Mouse (Mus musculus): ENCODE results near the gene 2610021A01Rik.
"Not testable (repeated sequence)": the region's sequence is repeated elsewhere in the genome, so short reads cannot be mapped to it uniquely, and the experiment has no call there.

Gene 2610021A01Rik

GRCm38 (mm10) chr7:41599034-41599813, at the start of gene 2610021A01Rik:
Gene 2610021A01Rik, plus strand, starts transcription at chr7:41599230.
- peak; percentile 60 for DNase-seq (ENCODE audit: low spot score)

DNA sequence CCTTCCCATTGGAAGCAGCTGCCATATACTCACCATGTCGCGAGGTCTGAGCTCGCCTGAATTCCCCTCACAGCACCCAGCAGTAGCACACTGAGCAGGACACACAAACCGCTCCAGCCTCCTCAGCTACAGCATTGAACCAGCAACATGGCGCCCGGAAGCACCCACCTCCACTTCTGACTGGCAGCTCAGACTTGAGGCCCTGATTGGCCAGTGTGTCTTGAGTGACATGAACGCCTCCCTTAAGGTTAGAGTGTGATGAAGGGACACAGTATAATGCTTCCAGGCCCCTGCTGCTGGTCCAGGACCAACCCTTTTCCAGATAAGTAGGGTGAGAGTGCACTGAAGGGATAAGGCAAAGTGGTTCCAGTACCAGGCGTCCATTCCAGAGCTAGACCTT, 38.3 kb upstream of the 2610021A01Rik start:
- DNase-seq (ENCODE audit: low spot score): no peak

- not testable (repeated sequence) for DNase-seq (ENCODE audit: low spot score)
Measured at GRCm38 (mm10) chr7:41573562-41573961, 25.5 kb upstream of the 2610021A01Rik start, which contains the start of gene Gm6871. Gene Gm6871, minus strand, starts transcription at chr7:41573662.

- no peak for DNase-seq (ENCODE audit: low spot score)
Measured at GRCm38 (mm10) chr7:41577956-41578355, 21.1 kb upstream of the 2610021A01Rik start.

- no peak for DNase-seq (ENCODE audit: low spot score)
Measured at GRCm38 (mm10) chr7:41582028-41582427, 17.0 kb upstream of the 2610021A01Rik start.

- not testable (repeated sequence) for DNase-seq (ENCODE audit: low spot score)
Measured at GRCm38 (mm10) chr7:41587831-41588230, 11.2 kb upstream of the 2610021A01Rik start.

- no peak for DNase-seq (ENCODE audit: low spot score)
Measured at GRCm38 (mm10) chr7:41598615-41599014, 415 bp upstream of the 2610021A01Rik start.

DNA sequence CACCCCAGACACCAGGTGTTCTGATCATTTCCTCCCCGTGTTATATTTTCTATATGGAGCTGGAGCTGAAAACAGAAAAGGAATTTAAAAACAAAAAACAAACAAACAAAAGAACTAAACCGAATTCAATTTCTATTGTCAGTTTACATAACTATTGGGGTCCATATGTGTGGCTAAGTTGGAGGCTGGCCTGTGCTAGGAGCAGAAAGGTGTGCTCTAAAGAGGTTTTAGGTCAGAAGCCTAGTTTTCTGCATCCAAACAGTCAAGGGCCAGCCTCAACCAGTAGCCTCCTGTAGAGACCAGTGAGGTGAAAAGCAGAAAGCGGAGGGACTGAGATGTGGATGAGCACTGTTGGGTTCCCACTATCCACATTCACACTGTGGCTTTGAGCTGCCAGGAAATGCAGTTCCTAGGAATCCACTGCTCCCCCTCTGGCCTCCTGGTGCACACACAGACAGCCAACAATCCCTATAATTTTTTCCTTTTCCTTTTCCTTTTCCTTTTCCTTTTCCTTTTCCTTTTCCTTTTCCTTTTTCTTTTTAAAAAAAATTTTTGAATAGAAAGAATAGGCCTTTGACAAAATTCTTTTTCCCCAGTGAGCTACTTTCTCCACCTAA, 1.0 kb downstream of the 2610021A01Rik start:
- DNase-seq (ENCODE audit: low spot score): no peak

- no peak for DNase-seq (ENCODE audit: low spot score)
Measured at GRCm38 (mm10) chr7:41611654-41612053, 12.6 kb downstream of the 2610021A01Rik start.

DNA sequence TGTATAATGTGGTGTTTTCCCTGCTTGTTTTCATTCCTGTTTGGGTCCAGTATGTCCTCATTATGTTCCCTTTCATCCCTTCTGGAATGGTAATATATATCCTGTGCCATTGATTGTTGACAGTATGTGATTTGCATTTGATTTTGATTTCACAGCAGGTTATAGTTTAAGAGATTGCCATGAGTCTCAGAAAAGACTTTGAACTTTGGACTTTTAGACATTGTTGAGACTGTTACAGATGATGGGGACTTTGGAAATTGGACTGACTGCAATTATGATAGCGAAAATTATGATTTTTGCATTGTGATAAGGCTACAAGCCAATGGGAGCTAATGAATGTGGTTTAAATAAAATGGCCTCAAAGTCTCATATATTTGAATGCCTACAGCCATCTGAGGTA, 17.2 kb downstream of the 2610021A01Rik start:
- DNase-seq (ENCODE audit: low spot score): not testable (repeated sequence)

- DNase-seq (ENCODE audit: low spot score): peak; percentile 64
Measured at GRCm38 (mm10) chr7:41632409-41633220, 33.6 kb downstream of the 2610021A01Rik start, which contains the start of gene Zfp788. Gene Zfp788, plus strand, starts transcription at chr7:41633203.

- DNase-seq (ENCODE audit: low spot score): peak; percentile 68
Measured at GRCm38 (mm10) chr7:41633221-41633984, 34.4 kb downstream of the 2610021A01Rik start.

- not testable (repeated sequence) for DNase-seq (ENCODE audit: low spot score)
Measured at GRCm38 (mm10) chr7:41674326-41674725, 75.3 kb downstream of the 2610021A01Rik start.
